Mouse (Mus musculus) midbrain, postnatal 0 days (tissue): Measurements from ENCODE around the gene Paqr8. TPM values are rescaled to one million over a fixed set of nuclear protein-coding genes. Genes with fewer than 3 reads are reported as not detected.

Experiments used
- ATAC-seq: fragments of 200-750 bp; cut with Nextera tagmentation; 2 replicates; pipeline ENCODE4 v1.8.0; 2017; ENCODE audit warnings: moderate number of reproducible peaks, mild to moderate bottlenecking, moderate TSS enrichment, moderate library complexity; ENCODE audit not compliant: low FRiP score
- DNase-seq: peaks from one replicate; pipeline ENCODE4 v3.0.0-alpha.2; 2015; ENCODE audit warnings: low spot score
- H3K27ac ChIP-seq: fragments of 300-500 bp; sonication (generic); 2 replicates; pipeline ENCODE4 v1.5.1; 2014; ENCODE audit warnings: low read depth, mild to moderate bottlenecking, low read length, mixed read lengths
- H3K27me3 ChIP-seq: fragments of 300-500 bp; sonication (generic); 2 replicates; pipeline ENCODE4 v1.6.1; 2014; ENCODE audit warnings: low read length, control low read depth, mixed read lengths; ENCODE audit not compliant: insufficient read depth
- H3K36me3 ChIP-seq: fragments of 300-500 bp; sonication (generic); 2 replicates; pipeline ENCODE4 v1.6.1; 2014; ENCODE audit warnings: low read length, control low read depth, mixed read lengths; ENCODE audit not compliant: insufficient read depth
- H3K4me1 ChIP-seq: fragments of 300-500 bp; sonication (generic); 2 replicates; pipeline ENCODE4 v1.6.1; 2014; ENCODE audit warnings: mild to moderate bottlenecking, control low read depth, antibody characterized with exemption, low read length, mixed read lengths; ENCODE audit not compliant: insufficient read depth
- H3K4me2 ChIP-seq: fragments of 300-500 bp; sonication (generic); 2 replicates; pipeline ENCODE4 v1.6.1; 2014; ENCODE audit warnings: low read depth, mild to moderate bottlenecking, low read length, mixed read lengths; ENCODE audit not compliant: poor library complexity, severe bottlenecking
- H3K4me3 ChIP-seq: fragments of 300-500 bp; sonication (generic); 2 replicates; pipeline ENCODE4 v1.5.1; 2014; ENCODE audit warnings: low read depth, mild to moderate bottlenecking, low read length, moderate library complexity
- H3K9ac ChIP-seq: fragments of 300-500 bp; sonication (generic); replicated peaks from 2 replicates; pipeline ENCODE4 v1.6.1; 2014; ENCODE audit warnings: mild to moderate bottlenecking, low read length, moderate library complexity, mixed read lengths; ENCODE audit not compliant: poor library complexity, severe bottlenecking
- H3K9me3 ChIP-seq: fragments of 300-500 bp; sonication (generic); 2 replicates; pipeline ENCODE4 v1.6.1; 2016; ENCODE audit warnings: low read length, control low read depth
- CTCF ChIP-seq: IDR thresholded peaks from 2 replicates; pipeline ENCODE4 v1.5.1; 2016; ENCODE audit warnings: antibody characterized with exemption, mild to moderate bottlenecking
- WGBS: fragments of 180-500 bp; shearing (Covaris S2); extraction: QIAGEN DNeasy Blood & Tissue Kit; methylation state at CpG from one replicate; pipeline ENCODE4 v1.1.7; 2014; 5-methylcytosine and 5-hydroxymethylcytosine counted together
- polyA plus RNA-seq: library from polyadenylated mRNA; unstranded; fragments of >200 nt; fragmentation: Nextera tagmentation; extraction: Ambion mirVana; gene quantifications from 2 replicates; pipeline ENCODE4 v1.2.1, GENCODE M21; 2015
- total RNA-seq: library from RNA; depleted of rRNA; stranded (reverse); fragments of >200 nt; gene quantifications from 2 replicates; pipeline ENCODE4 v1.2.3, GENCODE M21; 2014

Gene Paqr8
- total and polyA plus RNA-seq, 2 experiments from 2014 or later = 32.5 to 144 TPM

DNA sequence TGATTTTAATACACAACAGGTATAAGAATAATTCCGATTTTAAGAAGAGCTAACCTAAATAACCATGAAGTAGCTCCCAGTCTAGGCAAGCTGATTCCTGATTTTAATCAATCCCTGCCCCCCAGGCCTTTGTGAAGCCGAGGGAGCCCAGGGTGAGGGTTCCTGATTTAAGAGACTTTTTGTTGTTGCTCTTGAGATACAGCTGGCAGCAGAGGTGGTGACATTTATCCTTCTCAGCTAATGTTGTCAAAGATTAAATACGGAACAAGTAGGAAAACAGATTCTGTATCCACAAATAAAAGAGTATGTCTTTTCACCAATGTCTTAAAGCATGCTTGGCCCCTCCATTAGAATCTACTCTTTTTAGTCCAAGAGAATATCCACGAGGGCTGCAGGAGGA lies 9.9 kb downstream of the Paqr8 start:
- no peak overlapping the region for H3K4me2 ChIP-seq
- H3K27me3 ChIP-seq = no peaks in the 10 kb centered on the region
- ATAC-seq (no peak), DNase-seq (no peak)
- no peak overlapping the region for H3K27ac ChIP-seq
- no peak overlapping the region for H3K9ac ChIP-seq
- H3K36me3 ChIP-seq = no peaks in the 10 kb centered on the region
- WGBS = 33% methylated on average over 4 of the region's 4 CpGs
- H3K9me3 ChIP-seq = no peaks in the 10 kb centered on the region
- no peak for TF ChIP-seq CTCF
- H3K4me3 ChIP-seq = no peak overlapping the region
- no peaks in the 10 kb centered on the region for H3K4me1 ChIP-seq

GRCm38 (mm10) chr1:20905501-20906127 lies 15.2 kb downstream of the Paqr8 start:
- 50% methylated on average over 8 of the region's 8 CpGs for WGBS
- no peak overlapping the region for H3K4me3 ChIP-seq
- H3K27ac ChIP-seq = peak overlapping the region; percentile 49
- ATAC-seq (peak; percentile 80), DNase-seq (peak; percentile 82)
- H3K9ac ChIP-seq = no peak overlapping the region
- no peaks in the 10 kb centered on the region for H3K27me3 ChIP-seq
- TF ChIP-seq CTCF = no peak
- no peak overlapping the region for H3K4me2 ChIP-seq
- no peaks in the 10 kb centered on the region for H3K36me3 ChIP-seq
- no peaks in the 10 kb centered on the region for H3K9me3 ChIP-seq
- H3K4me1 ChIP-seq = no peaks in the 10 kb centered on the region; the same call in 1 of the 2 replicates

DNA sequence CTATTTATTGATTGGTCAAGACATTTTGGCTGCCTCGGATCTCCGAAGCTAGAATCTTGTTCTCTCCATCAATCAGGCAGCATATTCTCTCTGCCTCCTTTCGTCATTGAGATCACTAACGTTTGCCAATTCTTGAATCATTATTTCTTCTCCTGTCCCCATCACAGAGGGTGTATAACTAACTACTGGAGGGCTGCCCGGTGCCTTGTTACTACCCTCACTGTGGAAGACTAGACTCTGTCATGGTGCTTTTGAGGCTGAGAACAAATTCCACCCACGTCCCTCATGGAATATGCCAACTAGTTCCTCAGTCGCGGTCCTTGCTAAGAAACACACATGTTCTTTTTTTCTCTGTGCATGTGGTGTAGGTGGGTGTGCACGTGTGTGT lies 15.7 kb downstream of the Paqr8 start:
- no peak for TF ChIP-seq CTCF
- no peak overlapping the region for H3K4me2 ChIP-seq
- no peaks in the 10 kb centered on the region for H3K27me3 ChIP-seq
- 70% methylated on average over 9 of the region's 9 CpGs for WGBS
- H3K27ac ChIP-seq = peak overlapping the region; percentile 49
- no peak overlapping the region for H3K4me3 ChIP-seq
- H3K9me3 ChIP-seq = no peaks in the 10 kb centered on the region
- no peak overlapping the region for H3K9ac ChIP-seq
- no peaks in the 10 kb centered on the region for H3K36me3 ChIP-seq
- peak; percentile 63 for ATAC-seq
- no peaks in the 10 kb centered on the region; the same call in 1 of the 2 replicates for H3K4me1 ChIP-seq
- DNase-seq = peak; percentile 82

DNA sequence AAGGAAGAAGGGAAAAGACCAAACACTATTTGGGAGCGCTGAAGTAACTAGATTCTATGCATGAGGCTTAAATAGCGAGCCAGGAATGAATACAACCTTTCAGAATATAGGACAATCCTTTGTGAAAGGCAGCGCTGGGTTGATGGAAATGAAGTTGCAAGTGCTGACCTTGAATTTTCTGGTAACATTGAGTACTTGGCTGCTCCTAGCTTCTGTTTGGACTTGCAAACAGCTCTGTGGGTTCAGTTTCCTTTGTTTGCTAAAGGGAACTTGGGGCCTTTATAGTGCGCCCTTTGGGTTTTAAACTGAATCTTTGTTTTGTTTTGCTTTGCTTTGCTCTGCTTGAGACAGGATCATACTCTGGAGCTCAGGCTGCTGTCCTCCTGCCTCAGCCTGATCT lies 18.1 kb downstream of the Paqr8 start:
- no peak for ATAC-seq
- peak overlapping the region; percentile 1; the same call in 1 of the 2 replicates for H3K27ac ChIP-seq
- 31% methylated on average over 4 of the region's 4 CpGs for WGBS
- no peak for TF ChIP-seq CTCF
- DNase-seq = peak; percentile 48
- H3K9ac ChIP-seq = no peak overlapping the region
- H3K4me3 ChIP-seq = no peak overlapping the region
- H3K4me2 ChIP-seq = no peak overlapping the region
- no peaks in the 10 kb centered on the region for H3K27me3 ChIP-seq
- H3K36me3 ChIP-seq = no peaks in the 10 kb centered on the region
- no peaks in the 10 kb centered on the region for H3K9me3 ChIP-seq
- no peaks in the 10 kb centered on the region; the same call in 1 of the 2 replicates for H3K4me1 ChIP-seq

DNA sequence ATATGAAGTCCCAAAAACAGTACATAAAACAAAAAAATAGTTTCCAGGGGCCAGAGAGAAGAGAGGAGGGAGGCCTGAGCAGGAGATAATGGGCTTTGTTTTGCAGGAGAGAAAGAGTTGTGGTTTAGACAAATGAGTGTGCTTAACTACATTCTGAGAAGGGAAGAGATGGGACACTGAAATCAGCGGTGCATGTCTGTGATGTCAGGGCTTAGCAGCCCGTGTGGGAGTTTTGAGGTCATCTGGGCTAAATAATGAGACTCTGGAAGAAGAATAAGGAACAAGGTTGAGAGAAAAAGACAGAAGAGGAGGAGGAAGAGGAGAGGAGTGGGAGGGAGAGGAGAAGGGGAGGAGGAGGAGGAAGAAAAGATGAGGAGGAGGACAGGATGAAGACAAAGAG lies 21.7 kb downstream of the Paqr8 start:
- Histone ChIP-seq H3K4me2 (no peak overlapping the region), H3K36me3 (no peaks in the 10 kb centered on the region), H3K27ac (no peak overlapping the region), H3K27me3 (no peaks in the 10 kb centered on the region), H3K9ac (no peak overlapping the region), H3K4me3 (no peak overlapping the region), H3K4me1 (no peaks in the 10 kb centered on the region; the same call in 1 of the 2 replicates), H3K9me3 (no peaks in the 10 kb centered on the region)
- TF ChIP-seq CTCF = no peak
- ATAC-seq (no peak), DNase-seq (no peak)
- WGBS = 17% methylated on average over 2 of the region's 2 CpGs

GRCm38 (mm10) chr1:20912527-20913171 lies 22.2 kb downstream of the Paqr8 start:
- Histone ChIP-seq H3K9me3 (no peaks in the 10 kb centered on the region), H3K27ac (no peak overlapping the region), H3K4me1 (no peaks in the 10 kb centered on the region; the same call in 1 of the 2 replicates), H3K9ac (no peak overlapping the region), H3K36me3 (no peaks in the 10 kb centered on the region), H3K4me3 (no peak overlapping the region), H3K27me3 (no peaks in the 10 kb centered on the region), H3K4me2 (no peak overlapping the region)
- WGBS = 30% methylated on average over 13 of the region's 13 CpGs
- ATAC-seq (no peak), DNase-seq (no peak)
- no peak for TF ChIP-seq CTCF
